Mouse (Mus musculus) MEL (cell line): Measurements from ENCODE around the gene Prcd. TPM values are rescaled to one million over a fixed set of nuclear protein-coding genes. Genes with fewer than 3 reads are reported as not detected.

Experiments used
- DNase-seq: peaks from one replicate; pipeline ENCODE4 v3.0.0; 2011; ENCODE audit warnings: low read depth, low spot score
- H3K27ac ChIP-seq: 2 replicates; pipeline ENCODE4 v1.5.1; 2012; ENCODE audit warnings: low read depth, mild to moderate bottlenecking, control low read depth, low read length, moderate library complexity; ENCODE audit not compliant: control insufficient read depth
- H3K27me3 ChIP-seq, 2 experiments: fragments of 150-350 bp in 1 of 2; sonication (generic) in 1 of 2; 2 replicates each; pipeline ENCODE4 v1.6.1; 2012; ENCODE audit warnings: low read length in 2 of 2, mild to moderate bottlenecking in 2 of 2, improper control_type of control experiment in 1 of 2, moderate library complexity in 1 of 2; ENCODE audit not compliant: insufficient read depth in 2 of 2, control insufficient read depth in 1 of 2
- H3K36me3 ChIP-seq, 2 experiments: 2 replicates each; pipeline ENCODE4 v1.6.1; 2012 to 2014; ENCODE audit warnings: low read length in 2 of 2, improper control_type of control experiment in 1 of 2, inconsistent platforms in 1 of 2, mild to moderate bottlenecking in 1 of 2; ENCODE audit not compliant: insufficient read depth in 2 of 2, control insufficient read depth in 1 of 2
- H3K4me1 ChIP-seq, 2 experiments: fragments of 150-350 bp in 1 of 2; sonication (generic) in 1 of 2; 2 replicates each; pipeline ENCODE4 v1.6.1; 2012; ENCODE audit warnings: low read length in 2 of 2, improper control_type of control experiment in 1 of 2, mild to moderate bottlenecking in 1 of 2; ENCODE audit not compliant: insufficient read depth in 2 of 2, control insufficient read depth in 1 of 2
- H3K4me3 ChIP-seq, 2 experiments: fragments of 150-350 bp in 1 of 2; sonication (generic) in 1 of 2; 2 replicates each; pipeline ENCODE4 v1.5.1; 2012; ENCODE audit warnings: low read depth in 2 of 2, low read length in 2 of 2, mild to moderate bottlenecking in 2 of 2, moderate library complexity in 2 of 2, control low read depth in 1 of 2, improper control_type of control experiment in 1 of 2; ENCODE audit not compliant: control insufficient read depth in 1 of 2, insufficient read depth in 1 of 2
- H3K79me2 ChIP-seq: 2 replicates; pipeline ENCODE4 v1.6.1; 2012; ENCODE audit warnings: mild to moderate bottlenecking, low read length, moderate library complexity; ENCODE audit not compliant: control insufficient read depth, poor library complexity, insufficient read depth
- H3K9ac ChIP-seq: 2 replicates; pipeline ENCODE4 v1.6.1; 2012; ENCODE audit warnings: low read depth, mild to moderate bottlenecking, control low read depth, low read length, moderate library complexity; ENCODE audit not compliant: control insufficient read depth, poor library complexity, severe bottlenecking
- H3K9me3 ChIP-seq: fragments of 150-350 bp; sonication (generic); replicated peaks from 2 replicates; pipeline ENCODE4 v1.6.1; 2012; ENCODE audit warnings: mild to moderate bottlenecking, low read length, improper control_type of control experiment, moderate library complexity; ENCODE audit not compliant: insufficient read depth
- CHD1 ChIP-seq: IDR thresholded peaks from 2 replicates; pipeline ENCODE4 v1.6.1; 2012; ENCODE audit warnings: low read depth, mild to moderate bottlenecking, inconsistent platforms, low read length, improper control_type of control experiment
- CHD2 ChIP-seq: IDR thresholded peaks from 2 replicates; pipeline ENCODE4 v1.6.1; 2011; ENCODE audit warnings: low read length, improper control_type of control experiment
- CTCF ChIP-seq, 3 experiments: IDR thresholded peaks in 2 of 3; conservative IDR thresholded peaks in 1 of 3; 2 replicates each; pipeline ENCODE4 v1.5.1; 2011 to 2012; ENCODE audit warnings: low read length in 3 of 3, low read depth in 2 of 3, mild to moderate bottlenecking in 2 of 3, improper control_type of control experiment in 1 of 3, inconsistent platforms in 1 of 3, mixed read lengths in 1 of 3, moderate library complexity in 1 of 3; ENCODE audit not compliant: control insufficient read depth in 1 of 3, insufficient read depth in 1 of 3, poor library complexity in 1 of 3, severe bottlenecking in 1 of 3
- E2F4 ChIP-seq: IDR thresholded peaks from 2 replicates; pipeline ENCODE4 v1.6.1; 2011; ENCODE audit warnings: low read depth, low read length, improper control_type of control experiment, borderline replicate concordance
- ETS1 ChIP-seq: IDR thresholded peaks from 2 replicates; pipeline ENCODE4 v1.6.1; 2012; ENCODE audit warnings: low read depth, mild to moderate bottlenecking, inconsistent platforms, low read length, improper control_type of control experiment, moderate library complexity
- GABPA ChIP-seq: IDR thresholded peaks from 2 replicates; pipeline ENCODE4 v1.6.1; 2012; ENCODE audit warnings: low read depth, mild to moderate bottlenecking, inconsistent platforms, low read length, improper control_type of control experiment, moderate library complexity
- GATA1 ChIP-seq: IDR thresholded peaks from 2 replicates; pipeline ENCODE4 v1.6.1; 2011; ENCODE audit warnings: low read depth, low read length, improper control_type of control experiment
- JUND ChIP-seq: IDR thresholded peaks from 2 replicates; pipeline ENCODE4 v1.6.1; 2011; ENCODE audit warnings: low read depth, mild to moderate bottlenecking, improper control_type of control experiment, low read length
- KAT2A ChIP-seq: conservative IDR thresholded peaks from 2 replicates; pipeline ENCODE4 v1.6.1; 2012; ENCODE audit warnings: low read depth, low read length, improper control_type of control experiment, inconsistent platforms
- MAFK ChIP-seq: IDR thresholded peaks from 2 replicates; pipeline ENCODE4 v1.6.1; 2011; ENCODE audit warnings: low read depth, mild to moderate bottlenecking, low read length, improper control_type of control experiment, borderline replicate concordance
- MAX ChIP-seq: IDR thresholded peaks from 2 replicates; pipeline ENCODE4 v1.6.1; 2011; ENCODE audit warnings: low read length, improper control_type of control experiment
- MAZ ChIP-seq: IDR thresholded peaks from 2 replicates; pipeline ENCODE4 v1.6.1; 2012; ENCODE audit warnings: low read depth, mild to moderate bottlenecking, inconsistent platforms, low read length, improper control_type of control experiment
- MXI1 ChIP-seq: IDR thresholded peaks from 2 replicates; pipeline ENCODE4 v1.6.1; 2011; ENCODE audit warnings: mild to moderate bottlenecking, low read depth, low read length, improper control_type of control experiment
- MYB ChIP-seq: IDR thresholded peaks from 2 replicates; pipeline ENCODE4 v1.6.1; 2011; ENCODE audit warnings: mild to moderate bottlenecking, low read depth, low read length, improper control_type of control experiment
- MYC ChIP-seq: IDR thresholded peaks from 2 replicates; pipeline ENCODE4 v1.6.1; 2011; ENCODE audit warnings: low read depth, mild to moderate bottlenecking, low read length, improper control_type of control experiment, moderate library complexity
- NELFE ChIP-seq: IDR thresholded peaks from 2 replicates; pipeline ENCODE4 v1.6.1; 2011; ENCODE audit warnings: low read depth, low read length, improper control_type of control experiment
- POLR2A ChIP-seq, 2 experiments: IDR thresholded peaks; 2 replicates each; pipeline ENCODE4 v1.6.1; 2011 to 2012; ENCODE audit warnings: low read length in 2 of 2, mild to moderate bottlenecking in 2 of 2, control low read depth in 1 of 2, improper control_type of control experiment in 1 of 2, low read depth in 1 of 2, moderate library complexity in 1 of 2; ENCODE audit not compliant: control insufficient read depth in 1 of 2, insufficient read depth in 1 of 2, poor library complexity in 1 of 2
- RAD21 ChIP-seq: IDR thresholded peaks from 2 replicates; pipeline ENCODE4 v1.6.1; 2011; ENCODE audit warnings: mild to moderate bottlenecking, low read depth, low read length, improper control_type of control experiment
- RCOR1 ChIP-seq: IDR thresholded peaks from 2 replicates; pipeline ENCODE4 v1.6.1; 2012; ENCODE audit warnings: low read depth, mild to moderate bottlenecking, inconsistent platforms, low read length, improper control_type of control experiment
- SIN3A ChIP-seq: IDR thresholded peaks from 2 replicates; pipeline ENCODE4 v1.6.1; 2012; ENCODE audit warnings: low read length, improper control_type of control experiment, inconsistent platforms
- SMC3 ChIP-seq: IDR thresholded peaks from 2 replicates; pipeline ENCODE4 v1.6.1; 2011; ENCODE audit warnings: low read depth, low read length, improper control_type of control experiment
- TCF12 ChIP-seq: IDR thresholded peaks from 2 replicates; pipeline ENCODE4 v1.6.1; 2014; ENCODE audit warnings: low read depth, mild to moderate bottlenecking, inconsistent platforms, low read length, improper control_type of control experiment, moderate library complexity
- USF1 ChIP-seq: IDR thresholded peaks from 2 replicates; pipeline ENCODE4 v1.6.1; 2014; ENCODE audit warnings: low read depth, mild to moderate bottlenecking, inconsistent platforms, low read length, improper control_type of control experiment, moderate library complexity
- ZC3H11A ChIP-seq: IDR thresholded peaks from 2 replicates; pipeline ENCODE4 v1.6.1; 2012; ENCODE audit warnings: low read depth, mild to moderate bottlenecking, inconsistent platforms, low read length, improper control_type of control experiment
- ZKSCAN1 ChIP-seq: IDR thresholded peaks from 2 replicates; pipeline ENCODE4 v1.6.1; 2012; ENCODE audit warnings: low read depth, mild to moderate bottlenecking, inconsistent platforms, low read length, improper control_type of control experiment, moderate library complexity
- ZNF384 ChIP-seq: IDR thresholded peaks from 2 replicates; pipeline ENCODE4 v1.6.1; 2012; ENCODE audit warnings: low read depth, mild to moderate bottlenecking, inconsistent platforms, low read length, improper control_type of control experiment
- polyA plus RNA-seq, 2 experiments: library from polyadenylated mRNA; stranded (reverse) in 1 of 2; unstranded in 1 of 2; fragments of >175 nt in 1 of 2; fragments of >200 nt in 1 of 2; gene quantifications; 2 replicates each; pipeline versions ENCODE4 v1.2.1 to v1.2.4; 2012; ENCODE audit warnings: low replicate concordance in 2 of 2, low read depth in 1 of 2; ENCODE audit not compliant: insufficient read length in 2 of 2, insufficient read depth in 1 of 2, missing spikeins in 1 of 2
- total RNA-seq: library from RNA; depleted of rRNA; stranded (reverse); fragments of 300-350 nt; gene quantifications from 2 replicates; pipeline ENCODE4 v1.2.3, GENCODE M21; 2012

Prcd gene
- total and polyA plus RNA-seq, 3 experiments = 44.4 to 72.2 TPM; not detected in 1

DNA sequence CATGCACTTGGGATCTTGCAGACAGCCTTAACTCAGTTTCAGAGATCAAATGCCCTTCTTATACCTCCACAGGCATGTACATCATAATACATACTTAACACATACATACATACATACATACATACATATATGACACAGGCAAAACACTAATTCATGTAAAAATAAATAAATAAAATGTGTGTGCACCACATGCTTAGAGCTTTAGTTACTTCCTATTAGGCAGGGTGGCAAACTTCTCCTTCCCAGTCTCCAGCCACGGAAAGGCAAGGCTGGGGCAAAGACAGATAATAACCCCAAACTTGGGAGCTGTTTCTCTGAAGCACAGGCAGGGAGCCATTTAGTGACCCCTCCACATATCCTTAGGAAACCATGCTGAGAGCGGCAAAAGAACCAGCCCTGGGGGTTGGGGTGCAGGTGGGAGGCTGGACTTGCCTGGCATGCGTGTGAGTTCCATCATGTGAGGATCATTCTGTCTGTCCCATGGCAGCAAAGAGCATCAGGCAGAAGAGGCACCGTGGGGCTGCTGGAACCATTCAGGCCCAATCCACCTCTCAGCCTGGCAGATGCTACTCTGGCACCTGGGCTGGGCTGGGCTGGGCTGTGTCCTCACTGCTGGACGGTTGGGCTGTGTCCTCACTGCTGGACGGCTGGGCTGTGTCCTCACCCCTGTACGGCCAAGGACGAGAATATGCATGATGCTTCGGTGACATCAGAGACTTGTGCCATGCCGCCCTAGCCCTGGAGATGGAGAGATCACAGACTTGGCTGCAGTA lies 26.8 kb upstream of the Prcd start, which contains the start of gene Rhbdf2 (continued):
- TF ChIP-seq POLR2A (IDR thresholded peaks at IDR 0.05; ENCODE audit: control insufficient read depth in 1 of 2, insufficient read depth in 1 of 2, low read depth in 1 of 2, low read length in 2 of 2, poor library complexity in 1 of 2) (peak; percentile 94 to 95), MAX (peak; percentile 64; the same call in 1 of the 2 replicates), RAD21 (no peak), CHD1 (no peak), KAT2A (no peak; the same call in 1 of the 2 replicates)

- TF ChIP-seq RAD21 (peak; percentile 6; the same call in 1 of the 2 replicates), USF1 (no peak), ZKSCAN1 (no peak; the same call in 1 of the 2 replicates), ETS1 (peak; percentile 59), MYC (peak; percentile 25; the same call in 1 of the 2 replicates), ZC3H11A (no peak), SIN3A (peak; percentile 62), CHD2 (no peak), JUND (no peak), MAFK (no peak), RCOR1 (peak; percentile 42), GABPA (no peak), GATA1 (peak; percentile 59; the same call in 1 of the 2 replicates), MYB (no peak), NELFE (no peak), MAZ (peak; percentile 50; the same call in 1 of the 2 replicates), TCF12 (no peak), E2F4 (no peak), CHD1 (0 out of 2 replicates have a peak, but pooled peaks have one; percentile 38), ZNF384 (peak; percentile 69), SMC3 (peak; percentile 40), MXI1 (peak; percentile 70), CTCF (IDR thresholded peaks at IDR 0.05 in 2 of 3, conservative IDR thresholded peaks at IDR 0.05 in 1 of 3; ENCODE audit: control insufficient read depth in 1 of 3, insufficient read depth in 1 of 3, low read depth in 2 of 3, low read length in 3 of 3, poor library complexity in 1 of 3, severe bottlenecking in 1 of 3) (peak; percentile 37 to 80 (median 70))
- TF ChIP-seq, all 39 proteins: peak for 12
- Histone ChIP-seq H3K9ac (peak overlapping the region; percentile 48), H3K36me3 (peaks cover 0 to 7% of the 10 kb centered on the region in 2 experiments; a peak in 1 of 4 replicates), H3K27me3 (no peaks in the 10 kb centered on the region), H3K9me3 (no peaks in the 10 kb centered on the region), H3K27ac (peak overlapping the region; percentile 40), H3K79me2 (peaks cover 6% of the 10 kb centered on the region; the same call in 1 of the 2 replicates), H3K4me1 (peaks cover 15 to 37% of the 10 kb centered on the region in 2 experiments), H3K4me3 (peak overlapping the region; percentile 41 to 45)
- peak; percentile 88 for DNase-seq
Measured at GRCm38 (mm10) chr11:116627072-116628020, 26.0 kb upstream of the Prcd start.
